Mouse (Mus musculus) lung, postnatal 0 days (tissue): ENCODE measurements around the gene Lin54.

Source experiments
- CTCF ChIP-seq: IDR thresholded peaks from 2 replicates; pipeline ENCODE4 v1.5.1; 2016; ENCODE audit warnings: antibody characterized with exemption, mild to moderate bottlenecking
- EP300 ChIP-seq: IDR thresholded peaks from 2 replicates; pipeline ENCODE4 v1.6.1; 2016; ENCODE audit warnings: antibody characterized with exemption, mild to moderate bottlenecking, control low read depth

DNA sequence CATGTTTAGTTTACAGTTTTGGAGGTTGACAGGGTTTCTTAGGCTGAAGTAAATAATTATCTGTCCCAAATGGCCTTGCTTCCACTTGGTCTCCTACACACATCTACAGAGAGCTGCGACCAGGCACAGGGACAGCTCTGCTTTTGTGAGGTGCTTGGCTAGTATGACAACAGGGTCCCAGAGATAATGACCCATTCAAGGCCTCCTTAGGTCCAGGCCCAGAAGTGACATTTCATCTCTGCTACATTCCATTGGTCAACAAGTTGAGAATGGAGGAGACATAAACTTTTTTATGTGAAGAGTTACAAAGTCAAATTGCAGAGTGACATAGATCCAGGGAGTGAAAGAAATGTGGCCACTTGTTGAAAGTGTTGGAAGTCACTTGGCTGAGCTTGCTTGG, 22.9 kb upstream of the Lin54 start:
- TF ChIP-seq CTCF: no peak
- TF ChIP-seq EP300: no peak
